Mouse (Mus musculus) layer of hippocampus, adult 2 months (tissue): Measurements from ENCODE around the gene Hoxc5. TPM values are rescaled to one million over a fixed set of nuclear protein-coding genes. Genes with fewer than 3 reads are reported as not detected.

Source experiments
- DNase-seq, 2 experiments: peaks; one replicate each; pipeline ENCODE4 v3.0.0; 2022; ENCODE audit warnings: low spot score in 2 of 2
- H3K27ac ChIP-seq: fragments of 200-600 bp; 2 replicates; pipeline ENCODE4 v1.8.1; 2022
- H3K4me3 ChIP-seq: fragments of 200-600 bp; 2 replicates; pipeline ENCODE4 v1.8.1; 2022; ENCODE audit warnings: mild to moderate bottlenecking
- CTCF ChIP-seq: fragments of 200-600 bp; conservative IDR thresholded peaks from 2 replicates; pipeline ENCODE4 v1.8.1; 2022; ENCODE audit warnings: antibody characterized with exemption, mild to moderate bottlenecking, moderate library complexity
- total RNA-seq, 2 experiments: library from RNA; stranded (reverse); gene quantifications; 2 replicates each; pipeline ENCODE4 v1.2.3; 2021

Hoxc5 gene
- total RNA-seq, 2 experiments from 2014 or later: not detected

- no peak overlapping the region for H3K27ac ChIP-seq
- no peak for DNase-seq
- no peak for TF ChIP-seq CTCF
- H3K4me3 ChIP-seq: no peak overlapping the region
Observed at GRCm38 (mm10) chr15:103037579-103037978, 70.3 kb downstream of the Hoxc5 start.

- DNase-seq: no peak
Observed at GRCm38 (mm10) chr15:103038701-103039480, 71.6 kb downstream of the Hoxc5 start.

DNA sequence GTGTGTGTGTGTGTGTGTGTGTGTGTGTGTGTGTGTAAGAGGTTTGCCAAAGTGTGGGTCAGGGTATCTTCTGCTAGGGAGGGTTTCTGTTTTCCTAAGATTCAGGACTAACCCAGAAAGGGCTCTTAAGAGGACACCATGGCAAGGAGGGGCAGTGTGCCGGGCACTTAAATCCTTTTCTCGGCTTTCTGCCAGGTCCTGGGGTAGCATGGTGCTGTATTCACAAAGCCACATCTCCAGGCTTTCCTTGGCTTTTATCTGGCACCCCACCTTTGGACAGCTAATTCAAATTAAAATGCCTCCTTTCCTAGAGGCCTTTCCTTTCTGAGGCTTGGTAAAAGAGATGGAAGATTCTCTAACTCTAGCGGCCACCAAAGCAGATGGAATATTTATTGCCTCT, 72.4 kb downstream of the Hoxc5 start:
- H3K27ac ChIP-seq: no peak overlapping the region

More at GRCm38 (mm10) chr15:103038701-103039480, 71.6 kb downstream of the Hoxc5 start:
- H3K4me3 ChIP-seq: no peak overlapping the region
- no peak for TF ChIP-seq CTCF
- no peak overlapping the region for H3K27ac ChIP-seq

GRCm38 (mm10) chr15:103040601-103041000, 73.4 kb downstream of the Hoxc5 start:
- no peak overlapping the region for H3K27ac ChIP-seq
- H3K4me3 ChIP-seq: no peak overlapping the region
- no peak for DNase-seq
- no peak for TF ChIP-seq CTCF

More for the DNA sequence above, 72.4 kb downstream of the Hoxc5 start:
- no peak overlapping the region for H3K4me3 ChIP-seq
- DNase-seq: no peak
- no peak for TF ChIP-seq CTCF

GRCm38 (mm10) chr15:103041613-103042012, 74.4 kb downstream of the Hoxc5 start:
- Histone ChIP-seq H3K4me3 (no peak overlapping the region), H3K27ac (no peak overlapping the region)
- TF ChIP-seq CTCF: no peak
- DNase-seq: no peak

GRCm38 (mm10) chr15:103042209-103042608, 75.0 kb downstream of the Hoxc5 start:
- TF ChIP-seq CTCF: no peak

GRCm38 (mm10) chr15:103051670-103052069, 84.4 kb downstream of the Hoxc5 start:
- no peak for TF ChIP-seq CTCF
- no peak overlapping the region for H3K27ac ChIP-seq
- no peak for DNase-seq
- no peak overlapping the region for H3K4me3 ChIP-seq

More at GRCm38 (mm10) chr15:103042209-103042608, 75.0 kb downstream of the Hoxc5 start:
- H3K27ac ChIP-seq: no peak overlapping the region
- DNase-seq: no peak
- no peak overlapping the region for H3K4me3 ChIP-seq

DNA sequence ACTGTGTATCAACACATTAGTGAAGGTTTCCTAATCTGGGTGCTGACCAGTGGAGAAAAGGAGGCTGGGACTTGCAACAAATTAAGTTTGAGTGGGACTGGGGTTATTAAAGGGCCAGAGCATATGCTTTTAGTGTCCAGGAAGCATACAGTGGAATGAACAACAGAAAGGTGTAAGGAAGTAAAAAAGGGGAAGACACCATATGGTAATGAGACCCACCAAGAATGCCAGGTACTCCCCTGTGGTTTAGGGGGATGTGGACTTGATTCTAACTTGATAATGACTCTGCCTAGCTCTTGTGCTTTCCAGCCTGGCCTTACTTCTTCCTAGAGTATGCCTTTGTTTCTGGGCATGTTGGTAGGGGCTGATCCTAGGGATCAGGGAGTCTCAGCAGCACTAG, 86.0 kb downstream of the Hoxc5 start:
- no peak for DNase-seq
- TF ChIP-seq CTCF: no peak
- Histone ChIP-seq H3K27ac (no peak overlapping the region), H3K4me3 (no peak overlapping the region)

DNA sequence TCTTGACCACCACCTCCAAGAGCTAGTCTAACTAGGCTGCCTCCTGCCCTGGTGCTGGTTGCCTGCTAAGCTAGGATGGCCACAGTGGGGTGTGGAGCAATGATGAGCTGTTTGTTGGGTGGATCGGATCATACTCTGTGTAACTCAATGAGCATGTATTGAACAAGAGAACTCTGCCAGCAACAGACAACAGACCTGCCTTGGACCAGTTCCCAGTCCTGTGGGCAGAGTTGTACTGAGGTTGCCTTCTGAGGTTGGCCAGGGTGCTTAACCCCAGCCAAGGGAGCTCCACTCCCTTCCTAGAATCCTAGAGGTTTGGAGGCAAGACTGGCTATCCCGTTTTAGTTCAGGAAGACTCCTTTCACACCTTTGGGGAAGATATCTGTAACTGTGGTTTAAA, 89.2 kb downstream of the Hoxc5 start:
- no peak for DNase-seq
- TF ChIP-seq CTCF: no peak
- H3K4me3 ChIP-seq: no peak overlapping the region
- H3K27ac ChIP-seq: no peak overlapping the region

GRCm38 (mm10) chr15:103058715-103059114, 91.5 kb downstream of the Hoxc5 start:
- DNase-seq: no peak
- TF ChIP-seq CTCF: no peak
- Histone ChIP-seq H3K27ac (no peak overlapping the region), H3K4me3 (no peak overlapping the region)

DNA sequence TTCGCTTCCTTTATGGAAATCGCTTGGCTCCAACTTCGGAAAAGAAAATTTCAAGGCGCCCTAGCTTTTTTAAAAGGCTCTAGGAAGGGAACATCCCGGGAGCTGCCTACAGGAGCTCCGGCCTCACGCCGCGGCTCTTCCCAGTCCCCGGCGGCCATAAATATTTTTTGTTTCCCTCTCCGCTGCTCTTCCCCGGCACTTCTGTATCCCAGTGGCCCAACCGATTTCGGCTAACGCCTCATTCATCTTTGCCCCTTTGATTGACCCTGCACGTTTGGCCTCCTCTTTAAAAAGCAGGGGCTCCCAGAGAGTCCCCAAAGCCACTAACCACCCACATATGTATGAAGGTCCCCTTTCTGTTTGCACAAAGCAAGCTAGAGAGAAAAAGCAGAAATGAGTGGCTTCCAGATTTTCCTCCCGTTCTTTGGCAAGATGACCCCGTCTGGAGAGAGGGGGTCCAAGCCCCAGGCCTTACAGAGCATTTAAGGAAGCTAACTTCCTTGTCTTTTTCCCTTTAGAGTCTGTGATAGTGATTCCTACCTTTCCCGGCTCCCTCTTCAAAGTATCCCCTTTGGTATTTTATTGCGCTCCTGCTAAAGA, 92.2 kb downstream of the Hoxc5 start:
- DNase-seq: no peak
- TF ChIP-seq CTCF: no peak
- Histone ChIP-seq H3K27ac (no peak overlapping the region), H3K4me3 (no peak overlapping the region)

GRCm38 (mm10) chr15:103060021-103060340, 92.7 kb downstream of the Hoxc5 start:
- DNase-seq: no peak
- no peak for TF ChIP-seq CTCF
- no peak overlapping the region for H3K4me3 ChIP-seq
- no peak overlapping the region for H3K27ac ChIP-seq

GRCm38 (mm10) chr15:103060341-103061130, 93.3 kb downstream of the Hoxc5 start:
- H3K4me3 ChIP-seq: no peak overlapping the region
- no peak for TF ChIP-seq CTCF
- H3K27ac ChIP-seq: no peak overlapping the region
- no peak for DNase-seq
